Mouse (Mus musculus): ENCODE results near the gene Ruvbl1. TPM values are rescaled to one million over a fixed set of nuclear protein-coding genes. Genes with fewer than 3 reads are reported as not detected.

Gene Ruvbl1
- total and polyA plus RNA-seq, 2 experiments from 2014 or later, result 56.7 to 82.8 TPM

- H3K36me3 ChIP-seq (ENCODE audit: insufficient read depth), result 0 out of 2 replicates have a peak, but pooled peaks cover under 1% of the 10 kb centered on the region
- no peak overlapping the region for H3K27ac ChIP-seq (ENCODE audit: low read depth, low read length)
- no peak for ATAC-seq
- no peak overlapping the region for H3K9ac ChIP-seq
- H3K27me3 ChIP-seq (ENCODE audit: insufficient read depth, low read length), result no peaks in the 10 kb centered on the region
- DNase-seq, result no peak
- H3K4me2 ChIP-seq (ENCODE audit: low read depth), result no peak overlapping the region
- no peak overlapping the region for H3K4me3 ChIP-seq (ENCODE audit: low read depth, low read length)
- WGBS, result 88% methylated on average over 7 of the region's 7 CpGs
- no peak for TF ChIP-seq CTCF (IDR thresholded peaks at IDR 0.05; ENCODE audit: low read depth)
- H3K4me1 ChIP-seq (ENCODE audit: insufficient read depth), result peaks cover 6% of the 10 kb centered on the region; the same call in 1 of the 2 replicates
- H3K9me3 ChIP-seq (ENCODE audit: low read length), result no peaks in the 10 kb centered on the region
Observed at GRCm38 (mm10) chr6:88521821-88522220, 56.6 kb downstream of the Ruvbl1 start.

GRCm38 (mm10) chr6:88522606-88523005, 57.4 kb downstream of the Ruvbl1 start:
- no peaks in the 10 kb centered on the region for H3K36me3 ChIP-seq (ENCODE audit: insufficient read depth)
- ATAC-seq (no peak), DNase-seq (no peak)
- H3K9me3 ChIP-seq (ENCODE audit: low read length), result no peaks in the 10 kb centered on the region
- no peak overlapping the region for H3K4me3 ChIP-seq (ENCODE audit: low read depth, low read length)
- no peak overlapping the region for H3K4me2 ChIP-seq (ENCODE audit: low read depth)
- 69% methylated on average over 3 of the region's 3 CpGs for WGBS
- peaks cover 6% of the 10 kb centered on the region; the same call in 1 of the 2 replicates for H3K4me1 ChIP-seq (ENCODE audit: insufficient read depth)
- TF ChIP-seq CTCF (IDR thresholded peaks at IDR 0.05; ENCODE audit: low read depth), result no peak
- no peak overlapping the region for H3K27ac ChIP-seq (ENCODE audit: low read depth, low read length)
- no peaks in the 10 kb centered on the region for H3K27me3 ChIP-seq (ENCODE audit: insufficient read depth, low read length)
- H3K9ac ChIP-seq, result no peak overlapping the region

- TF ChIP-seq CTCF (IDR thresholded peaks at IDR 0.05; ENCODE audit: low read depth), result no peak
- H3K9ac ChIP-seq, result no peak overlapping the region
- WGBS, result 75% methylated on average over 3 of the region's 3 CpGs
- peaks cover 6% of the 10 kb centered on the region; the same call in 1 of the 2 replicates for H3K4me1 ChIP-seq (ENCODE audit: insufficient read depth)
- no peak overlapping the region for H3K4me2 ChIP-seq (ENCODE audit: low read depth)
- no peaks in the 10 kb centered on the region for H3K27me3 ChIP-seq (ENCODE audit: insufficient read depth, low read length)
- ATAC-seq, result no peak
- DNase-seq, result no peak
- no peaks in the 10 kb centered on the region for H3K36me3 ChIP-seq (ENCODE audit: insufficient read depth)
- no peak overlapping the region for H3K27ac ChIP-seq (ENCODE audit: low read depth, low read length)
- no peaks in the 10 kb centered on the region for H3K9me3 ChIP-seq (ENCODE audit: low read length)
- H3K4me3 ChIP-seq (ENCODE audit: low read depth, low read length), result no peak overlapping the region
Observed at GRCm38 (mm10) chr6:88523043-88523442, 57.8 kb downstream of the Ruvbl1 start.

GRCm38 (mm10) chr6:88523451-88523850, 58.2 kb downstream of the Ruvbl1 start:
- H3K27ac ChIP-seq (ENCODE audit: low read depth, low read length), result no peak overlapping the region
- peaks cover 6% of the 10 kb centered on the region; the same call in 1 of the 2 replicates for H3K4me1 ChIP-seq (ENCODE audit: insufficient read depth)
- TF ChIP-seq CTCF (IDR thresholded peaks at IDR 0.05; ENCODE audit: low read depth), result no peak
- no peak overlapping the region for H3K9ac ChIP-seq
- ATAC-seq (no peak), DNase-seq (no peak)
- no peak overlapping the region for H3K4me3 ChIP-seq (ENCODE audit: low read depth, low read length)
- H3K36me3 ChIP-seq (ENCODE audit: insufficient read depth), result no peaks in the 10 kb centered on the region
- no peak overlapping the region for H3K4me2 ChIP-seq (ENCODE audit: low read depth)
- WGBS, result 87% methylated on average over 3 of the region's 3 CpGs
- no peaks in the 10 kb centered on the region for H3K27me3 ChIP-seq (ENCODE audit: insufficient read depth, low read length)
- no peaks in the 10 kb centered on the region for H3K9me3 ChIP-seq (ENCODE audit: low read length)

GRCm38 (mm10) chr6:88524056-88524455, 58.8 kb downstream of the Ruvbl1 start:
- H3K36me3 ChIP-seq (ENCODE audit: insufficient read depth), result no peaks in the 10 kb centered on the region
- H3K4me1 ChIP-seq (ENCODE audit: insufficient read depth), result peaks cover 6% of the 10 kb centered on the region; the same call in 1 of the 2 replicates
- no peaks in the 10 kb centered on the region for H3K9me3 ChIP-seq (ENCODE audit: low read length)
- TF ChIP-seq CTCF (IDR thresholded peaks at IDR 0.05; ENCODE audit: low read depth), result no peak
- H3K27me3 ChIP-seq (ENCODE audit: insufficient read depth, low read length), result no peaks in the 10 kb centered on the region
- no peak overlapping the region for H3K4me3 ChIP-seq (ENCODE audit: low read depth, low read length)
- ATAC-seq (no peak), DNase-seq (no peak)
- WGBS, result 89% methylated on average over 4 of the region's 4 CpGs
- H3K27ac ChIP-seq (ENCODE audit: low read depth, low read length), result no peak overlapping the region
- H3K4me2 ChIP-seq (ENCODE audit: low read depth), result no peak overlapping the region
- H3K9ac ChIP-seq, result no peak overlapping the region

- Histone ChIP-seq H3K9ac (no peak overlapping the region), H3K4me1 (ENCODE audit: insufficient read depth) (no peaks in the 10 kb centered on the region), H3K4me3 (ENCODE audit: low read depth, low read length) (no peak overlapping the region), H3K9me3 (ENCODE audit: low read length) (no peaks in the 10 kb centered on the region), H3K27ac (ENCODE audit: low read depth, low read length) (no peak overlapping the region), H3K4me2 (ENCODE audit: low read depth) (no peak overlapping the region), H3K27me3 (ENCODE audit: insufficient read depth, low read length) (no peaks in the 10 kb centered on the region), H3K36me3 (ENCODE audit: insufficient read depth) (no peaks in the 10 kb centered on the region)
- no peak for ATAC-seq
- DNase-seq, result no peak
- no peak for TF ChIP-seq CTCF (IDR thresholded peaks at IDR 0.05; ENCODE audit: low read depth)
Observed at GRCm38 (mm10) chr6:88530306-88530705, 65.1 kb downstream of the Ruvbl1 start.

- Histone ChIP-seq H3K36me3 (ENCODE audit: insufficient read depth) (no peaks in the 10 kb centered on the region), H3K4me3 (ENCODE audit: low read depth, low read length) (no peak overlapping the region), H3K27me3 (ENCODE audit: insufficient read depth, low read length) (no peaks in the 10 kb centered on the region; the same call in 1 of the 2 replicates), H3K9me3 (ENCODE audit: low read length) (no peaks in the 10 kb centered on the region), H3K27ac (ENCODE audit: low read depth, low read length) (no peak overlapping the region), H3K4me1 (ENCODE audit: insufficient read depth) (no peaks in the 10 kb centered on the region), H3K4me2 (ENCODE audit: low read depth) (no peak overlapping the region), H3K9ac (no peak overlapping the region)
- DNase-seq (no peak), ATAC-seq (no peak)
- TF ChIP-seq CTCF (IDR thresholded peaks at IDR 0.05; ENCODE audit: low read depth), result no peak
- WGBS, result 67% methylated on average over 2 of the region's 2 CpGs
Observed at GRCm38 (mm10) chr6:88540093-88540755, 75.0 kb downstream of the Ruvbl1 start.

Measured in forebrain, postnatal 0 days (tissue).